Mouse (Mus musculus) layer of hippocampus, adult 2 months (tissue): ENCODE measurements at regions not wholly inside any gene's neighbourhood (a gene's known extent, or its start where the extent isn't known, plus 50 kb on each side); places are given as distances from the start of the nearest gene placed in this dataset.
A peak's percentile ranks its signal among the peaks of the same experiment; 100 is the strongest.

Experiments used
- DNase-seq, 2 experiments: peaks; one replicate each; pipeline ENCODE4 v3.0.0; 2022; ENCODE audit warnings: low spot score in 2 of 2
- H3K27ac ChIP-seq: fragments of 200-600 bp; 2 replicates; pipeline ENCODE4 v1.8.1; 2022
- H3K4me3 ChIP-seq: fragments of 200-600 bp; 2 replicates; pipeline ENCODE4 v1.8.1; 2022; ENCODE audit warnings: mild to moderate bottlenecking
- CTCF ChIP-seq: fragments of 200-600 bp; conservative IDR thresholded peaks from 2 replicates; pipeline ENCODE4 v1.8.1; 2022; ENCODE audit warnings: antibody characterized with exemption, mild to moderate bottlenecking, moderate library complexity

DNA sequence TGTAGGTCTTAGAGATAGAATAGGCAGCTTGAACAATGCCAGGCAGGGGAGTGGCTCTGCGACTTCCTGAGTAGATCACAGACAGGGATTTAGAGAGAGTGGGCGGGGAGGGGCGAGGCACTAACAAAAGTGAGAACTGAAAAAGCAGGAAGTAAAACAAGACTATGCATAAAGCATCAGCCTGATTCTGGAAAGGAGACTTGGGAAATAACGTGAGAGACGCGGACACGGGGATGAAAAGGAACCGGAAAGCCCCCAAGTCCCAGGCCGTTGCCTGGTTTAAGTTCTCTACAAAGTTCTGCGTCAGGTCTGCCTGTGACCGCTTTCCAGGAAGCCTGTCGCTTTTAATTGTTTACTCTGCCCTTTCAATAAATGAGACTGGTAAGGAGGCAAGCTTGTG is 86.3 kb downstream of the D16Ertd472e start:
- no peak overlapping the region for H3K27ac ChIP-seq
- no peak for DNase-seq
- H3K4me3 ChIP-seq = peak overlapping the region; percentile 29; the same call in 1 of the 2 replicates
- TF ChIP-seq CTCF = no peak

DNA sequence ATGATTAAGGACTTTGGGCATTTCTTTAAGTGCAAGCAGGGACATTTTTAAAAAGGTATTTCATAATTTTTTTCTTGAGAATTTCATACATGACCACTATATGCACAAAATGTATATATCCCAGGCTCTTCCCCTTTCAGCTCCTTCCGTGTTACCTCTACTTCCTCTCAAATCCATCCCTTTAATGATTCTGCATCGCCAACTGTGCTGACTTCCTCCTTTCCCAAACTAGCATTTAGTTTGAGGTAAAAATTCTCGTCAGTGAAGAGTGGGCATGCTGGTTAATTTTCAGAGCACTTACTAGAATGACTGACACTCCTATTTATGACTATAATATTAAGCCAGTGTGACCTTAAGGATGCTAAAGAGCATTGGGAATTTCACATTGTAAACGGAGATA is 86.9 kb downstream of the D16Ertd472e start:
- no peak overlapping the region for H3K4me3 ChIP-seq
- no peak for TF ChIP-seq CTCF
- DNase-seq = no peak
- H3K27ac ChIP-seq = no peak overlapping the region

DNA sequence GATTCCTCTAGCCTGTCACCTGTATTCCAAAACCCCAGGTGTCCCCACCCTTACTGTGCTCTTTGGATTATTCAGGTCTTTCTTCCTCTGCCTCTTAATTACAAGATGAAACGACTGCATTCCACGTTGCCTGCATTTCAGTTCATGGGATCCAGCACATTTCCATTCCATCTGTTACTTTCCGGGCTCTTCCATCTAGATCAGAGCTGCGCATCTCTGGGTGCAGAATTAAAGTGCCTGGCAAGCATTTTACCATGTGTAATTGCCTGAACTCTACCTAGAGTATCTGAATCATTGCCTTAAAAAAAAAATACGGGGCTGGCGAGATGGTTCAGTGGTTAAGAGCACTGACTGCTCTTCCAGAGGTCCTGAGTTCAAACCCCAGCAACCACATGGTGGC is 90.0 kb downstream of the D16Ertd472e start:
- 0 out of 2 replicates have a peak overlapping the region, but pooled peaks have one; percentile 51 for H3K27ac ChIP-seq
- no peak overlapping the region for H3K4me3 ChIP-seq
- DNase-seq = peak; percentile 22 to 52
- no peak for TF ChIP-seq CTCF

DNA sequence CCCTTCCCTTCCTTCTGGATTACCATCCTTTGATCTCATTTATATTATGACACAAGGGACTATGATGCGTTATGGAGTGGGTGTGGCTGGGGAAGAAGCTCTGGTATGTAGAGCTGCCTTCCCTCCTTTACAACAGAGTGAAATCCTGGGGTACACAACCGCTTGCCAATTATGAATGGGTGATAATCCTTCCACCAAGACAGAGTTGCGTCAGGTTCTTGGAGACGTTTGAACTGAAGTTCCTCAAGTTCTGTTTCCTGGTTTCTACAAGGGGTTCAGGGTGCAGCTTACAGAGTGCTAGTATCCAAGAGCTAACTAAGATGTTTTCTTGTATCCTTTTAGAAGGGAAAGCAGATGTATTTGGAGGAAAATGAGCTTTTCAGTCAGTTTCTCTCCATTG is 92.2 kb downstream of the D16Ertd472e start:
- H3K4me3 ChIP-seq = no peak overlapping the region
- DNase-seq = no peak
- TF ChIP-seq CTCF = no peak
- H3K27ac ChIP-seq = no peak overlapping the region

DNA sequence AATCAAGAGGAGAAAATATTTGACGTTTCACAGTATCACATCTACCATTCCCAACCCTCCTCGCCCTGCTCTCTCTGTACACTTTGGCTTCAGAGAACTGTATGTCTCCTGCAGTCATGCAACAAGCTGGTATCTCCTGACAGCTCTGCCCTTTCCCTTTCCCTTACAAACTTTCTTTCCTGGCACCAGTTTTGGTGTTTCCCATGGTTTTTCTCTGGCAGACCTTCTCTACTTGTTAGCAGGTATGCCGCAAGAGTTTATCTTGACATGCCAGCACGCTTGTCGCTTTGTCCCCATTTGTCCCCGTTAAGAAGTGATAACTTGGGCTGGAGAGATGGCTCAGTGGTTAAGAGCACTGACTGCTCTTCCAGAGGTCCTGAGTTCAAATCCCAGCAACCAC is 94.9 kb downstream of the D16Ertd472e start:
- DNase-seq = no peak
- no peak for TF ChIP-seq CTCF
- no peak overlapping the region for H3K27ac ChIP-seq
- no peak overlapping the region for H3K4me3 ChIP-seq

DNA sequence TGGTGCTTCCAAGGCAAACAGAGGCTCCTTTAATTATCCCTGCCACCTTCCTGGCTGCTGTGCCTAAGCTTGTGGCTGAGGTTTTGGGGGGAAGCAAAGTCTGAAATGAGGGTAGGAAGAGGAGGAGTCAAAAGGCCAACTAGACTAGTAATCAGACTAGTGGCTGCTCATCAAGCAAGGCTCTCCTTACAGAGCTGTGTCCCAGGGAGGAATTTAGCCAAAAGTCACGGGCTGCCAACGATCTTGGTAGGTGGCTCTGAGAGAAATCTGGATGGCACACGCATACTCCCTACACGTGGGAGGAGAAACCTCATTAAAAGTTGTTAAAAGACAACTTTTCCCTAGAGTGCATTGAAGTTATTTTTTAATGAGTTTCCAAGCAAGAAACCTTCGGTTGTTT is 95.4 kb downstream of the D16Ertd472e start:
- Histone ChIP-seq H3K27ac (no peak overlapping the region), H3K4me3 (no peak overlapping the region)
- TF ChIP-seq CTCF = no peak
- no peak for DNase-seq

DNA sequence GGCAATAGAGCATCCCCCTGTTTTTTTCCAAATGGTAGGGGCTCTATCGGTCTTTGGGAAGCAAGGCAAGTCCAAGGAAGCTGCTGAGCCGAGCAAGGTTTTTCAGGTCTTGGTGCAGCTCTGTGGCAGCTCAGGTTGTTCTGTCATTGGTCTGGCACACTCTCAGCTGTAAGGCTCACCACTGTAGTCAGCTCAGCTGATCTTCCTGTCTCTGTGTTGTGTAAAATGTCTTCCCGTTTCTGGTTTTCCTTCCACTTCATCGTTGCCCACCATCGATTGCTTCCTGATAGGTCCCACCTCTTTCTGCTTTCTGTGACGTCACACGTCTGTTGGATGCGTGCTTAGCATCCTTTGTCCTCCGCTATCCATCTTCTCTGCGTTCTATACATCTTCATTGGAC is 96.2 kb downstream of the D16Ertd472e start:
- TF ChIP-seq CTCF = no peak
- DNase-seq = no peak
- Histone ChIP-seq H3K27ac (no peak overlapping the region), H3K4me3 (no peak overlapping the region)

DNA sequence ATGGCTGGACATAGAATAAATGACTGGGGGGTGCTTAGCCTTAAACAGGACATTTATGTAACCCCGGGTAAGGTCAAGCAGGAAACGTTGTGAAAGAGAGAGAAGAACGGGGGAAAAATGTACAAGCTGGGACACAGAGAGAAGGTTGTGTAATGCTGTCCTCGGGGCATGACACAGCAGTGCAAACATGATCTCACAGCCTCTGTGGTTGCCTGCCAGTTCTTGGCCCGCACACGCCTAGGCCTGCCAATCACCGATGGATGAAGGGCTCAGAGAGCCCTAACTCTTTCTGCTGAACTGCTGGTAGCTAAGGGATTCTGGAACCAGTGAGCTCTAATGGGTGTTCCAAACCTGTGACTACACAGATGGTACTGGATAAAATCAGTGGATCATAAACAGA is 96.5 kb upstream of the Btg3 start:
- H3K27ac ChIP-seq = 0 out of 2 replicates have a peak overlapping the region, but pooled peaks have one; percentile 32
- H3K4me3 ChIP-seq = no peak overlapping the region
- TF ChIP-seq CTCF = no peak
- DNase-seq = no peak

DNA sequence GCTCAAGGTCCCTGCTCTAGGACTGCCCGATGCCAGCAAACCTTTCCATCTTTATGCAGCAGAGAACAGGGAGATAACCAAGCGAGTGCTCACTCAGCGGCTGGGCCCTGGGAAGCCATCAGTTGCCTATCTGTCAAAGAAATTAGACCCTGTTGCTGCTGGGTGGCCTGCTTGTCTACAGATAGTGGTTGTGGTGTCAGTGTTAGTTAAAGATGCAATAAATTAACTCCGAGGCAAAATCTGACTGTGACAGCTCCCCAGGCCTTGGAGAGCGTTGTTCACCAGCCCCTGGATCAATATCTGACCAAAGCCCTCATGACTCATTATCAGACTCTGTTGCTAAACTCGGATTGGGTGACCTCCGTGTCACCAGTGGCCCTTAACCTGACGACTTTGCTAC is 83.0 kb upstream of the Btg3 start:
- H3K27ac ChIP-seq = no peak overlapping the region
- DNase-seq = no peak
- no peak overlapping the region for H3K4me3 ChIP-seq
- TF ChIP-seq CTCF = no peak

DNA sequence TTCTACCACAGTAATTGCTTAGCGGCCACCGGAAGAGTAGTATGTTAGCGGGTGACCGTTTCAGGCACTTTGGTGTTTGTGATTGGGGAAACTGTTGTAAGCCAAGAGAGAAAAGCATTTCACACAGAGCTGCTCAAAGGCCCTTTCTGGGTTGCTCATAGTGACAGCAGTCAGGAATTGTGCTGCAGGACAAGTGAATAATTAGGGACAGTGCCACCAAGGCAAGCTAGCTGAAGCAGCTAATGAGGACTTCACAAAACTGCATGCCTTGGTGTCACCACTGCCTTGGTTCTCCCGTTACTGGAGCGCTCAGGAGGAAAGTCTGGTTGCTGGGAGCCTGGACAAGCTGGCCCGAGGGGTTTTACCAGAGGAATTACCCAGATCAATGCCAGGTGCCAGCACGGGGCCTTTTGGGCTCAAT is 80.7 kb upstream of the Btg3 start:
- H3K4me3 ChIP-seq = no peak overlapping the region; the same call in 1 of the 2 replicates
- no peak overlapping the region; the same call in 1 of the 2 replicates for H3K27ac ChIP-seq
- no peak for TF ChIP-seq CTCF
- peak in 1 of 2 experiments; percentile 23 for DNase-seq

DNA sequence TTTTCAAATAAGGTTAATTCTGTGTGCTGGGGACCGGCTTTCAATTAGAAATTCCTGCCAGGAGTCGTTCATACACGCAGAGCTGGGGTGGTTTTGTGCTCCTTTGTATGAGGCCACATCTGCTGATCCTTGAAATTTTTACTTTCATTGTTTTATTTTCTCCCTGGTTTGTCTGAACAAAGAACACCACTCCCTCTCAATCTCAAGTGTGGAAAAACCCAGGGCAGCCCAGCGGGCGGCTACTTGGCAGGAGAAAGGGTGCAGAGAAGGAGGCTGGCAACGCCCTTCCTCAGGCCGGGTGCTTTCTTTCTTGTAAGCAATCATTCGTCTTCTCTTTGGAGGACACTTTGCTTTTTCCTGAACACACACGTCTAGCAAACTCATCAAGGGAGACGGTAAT is 79.4 kb upstream of the Btg3 start:
- no peak overlapping the region for H3K4me3 ChIP-seq
- no peak overlapping the region for H3K27ac ChIP-seq
- TF ChIP-seq CTCF = no peak
- no peak for DNase-seq

DNA sequence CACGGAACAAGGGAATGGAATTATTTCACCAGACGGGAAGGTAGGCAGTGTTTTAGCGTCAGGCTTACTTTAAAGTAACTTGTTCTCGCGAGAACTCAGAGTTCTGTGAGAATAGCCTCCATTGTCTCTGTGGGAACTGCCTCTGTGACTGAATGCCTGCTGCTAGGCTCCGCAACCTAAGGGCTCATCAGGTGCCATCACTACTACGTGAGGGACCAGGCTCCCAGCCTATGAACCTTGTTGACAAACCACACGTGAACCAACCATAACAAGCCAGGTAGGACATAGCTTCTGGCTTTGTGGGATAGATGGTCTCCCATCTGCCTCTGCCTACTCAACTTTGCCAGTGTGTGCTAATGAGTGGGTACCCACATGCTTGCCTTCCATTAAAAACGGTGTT is 77.5 kb upstream of the Btg3 start:
- H3K4me3 ChIP-seq = no peak overlapping the region
- no peak for TF ChIP-seq CTCF
- no peak for DNase-seq
- H3K27ac ChIP-seq = no peak overlapping the region

DNA sequence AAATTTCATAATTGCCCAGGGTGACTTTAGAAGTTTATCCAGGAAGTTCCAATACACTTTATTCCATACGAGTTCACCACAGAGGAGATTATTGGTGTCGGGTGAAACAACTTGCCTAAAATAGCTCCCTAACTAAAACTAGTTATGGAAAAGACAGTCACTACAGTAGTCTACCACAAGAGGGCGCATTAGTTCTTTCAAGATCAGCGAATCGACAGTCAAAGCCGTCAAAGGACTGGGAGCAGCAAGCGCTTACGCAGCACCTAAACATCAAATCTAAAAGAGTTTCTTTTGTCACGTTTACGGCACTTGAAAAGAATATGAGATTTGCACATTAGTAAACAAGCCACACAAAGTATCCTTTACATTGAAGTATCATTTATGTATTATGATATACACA is 75.3 kb upstream of the Btg3 start:
- no peak overlapping the region for H3K27ac ChIP-seq
- peak; percentile 90 for TF ChIP-seq CTCF
- peak; percentile 49 to 63 for DNase-seq
- no peak overlapping the region for H3K4me3 ChIP-seq

DNA sequence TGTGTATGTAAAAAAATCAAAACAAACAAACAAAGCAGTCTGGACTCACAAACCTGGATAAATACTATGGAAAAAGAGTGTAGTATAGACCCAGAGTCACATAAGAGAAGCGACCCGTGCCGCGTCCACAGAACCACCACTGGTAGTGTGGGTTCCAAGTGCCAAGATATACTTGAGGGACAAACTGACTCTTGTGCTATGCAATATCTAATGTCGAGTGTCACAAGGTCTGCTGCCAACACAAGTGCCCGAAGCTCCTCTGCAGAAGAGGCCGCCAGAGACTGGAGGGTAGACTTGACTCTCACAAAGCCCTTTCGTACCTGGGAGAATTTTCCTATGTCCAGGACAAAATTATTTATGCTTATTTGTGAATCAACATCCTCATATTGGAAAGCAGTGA is 74.8 kb upstream of the Btg3 start:
- TF ChIP-seq CTCF = no peak
- no peak overlapping the region for H3K27ac ChIP-seq
- DNase-seq = no peak
- no peak overlapping the region for H3K4me3 ChIP-seq

DNA sequence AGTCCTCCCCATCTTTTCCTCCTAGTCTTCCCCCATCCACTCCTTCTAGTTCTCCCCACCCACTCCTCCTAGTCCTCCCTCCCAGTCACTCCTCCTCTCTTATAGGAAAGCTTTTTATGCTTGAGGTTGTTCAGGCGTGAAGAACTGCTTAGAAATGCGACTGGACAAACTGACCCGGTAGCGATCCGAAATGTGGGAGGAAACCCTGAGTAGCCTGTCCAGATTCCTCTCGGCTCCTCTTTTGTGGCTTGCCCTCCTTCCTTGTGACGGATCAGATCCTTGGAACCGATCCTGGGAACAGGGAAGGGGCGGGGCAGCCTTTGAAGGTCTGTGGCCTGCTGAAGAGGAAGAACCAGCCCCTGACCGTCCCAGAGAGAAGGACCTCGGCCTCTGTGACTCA is 74.3 kb upstream of the Btg3 start:
- Histone ChIP-seq H3K4me3 (no peak overlapping the region), H3K27ac (no peak overlapping the region)
- TF ChIP-seq CTCF = no peak
- peak in 1 of 2 experiments; percentile 6 for DNase-seq

DNA sequence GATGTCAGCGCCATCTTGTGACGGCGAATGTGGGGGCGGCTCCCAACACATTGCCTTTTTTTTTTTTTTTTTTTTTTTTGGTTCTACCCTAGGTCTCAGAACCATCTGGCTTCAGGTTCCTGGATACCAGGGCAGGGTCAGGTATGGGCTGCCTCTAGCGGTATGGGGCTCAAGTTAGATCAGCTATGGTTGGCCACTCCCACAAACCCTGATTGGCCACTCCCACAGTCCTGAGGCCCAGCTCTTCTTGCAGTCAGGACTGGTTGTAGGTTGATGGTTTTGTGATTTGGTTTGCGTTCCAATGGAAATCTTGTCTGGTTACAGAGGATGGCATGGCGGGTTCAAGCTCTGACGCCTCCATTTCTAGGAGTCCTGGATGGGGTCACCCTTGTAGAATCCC is 72.2 kb upstream of the Btg3 start:
- TF ChIP-seq CTCF = no peak
- no peak for DNase-seq
- H3K27ac ChIP-seq = no peak overlapping the region
- H3K4me3 ChIP-seq = no peak overlapping the region
